Mouse (Mus musculus) cortical plate, adult 2 months (tissue): Measurements from ENCODE around the gene Samd7.

Source experiments
- CTCF ChIP-seq: fragments of 200-500 bp; IDR thresholded peaks from 2 replicates; pipeline ENCODE4 v1.5.1; 2011; ENCODE audit warnings: mild to moderate bottlenecking, control low read depth, low read length; ENCODE audit not compliant: insufficient read depth; ENCODE audit errors: extremely low read depth
- POLR2A ChIP-seq: fragments of 200-500 bp; IDR thresholded peaks from 2 replicates; pipeline ENCODE4 v1.6.1; 2011; ENCODE audit warnings: mild to moderate bottlenecking, low read length, control low read depth; ENCODE audit not compliant: insufficient read depth; ENCODE audit errors: extremely low read depth

GRCm38 (mm10) chr3:30792737-30793402, 46.8 kb downstream of the Samd7 start, which contains the start of gene Sec62:
- TF ChIP-seq CTCF = no peak
- peak; percentile 82 for TF ChIP-seq POLR2A
